Mouse (Mus musculus) small intestine, adult 2 months (tissue): ENCODE data around the gene Vamp8. TPM values are rescaled to one million over a fixed set of nuclear protein-coding genes. Genes with fewer than 3 reads are reported as not detected.
A peak's percentile ranks its signal among the peaks of the same experiment; 100 is the strongest.

Source experiments
- H3K27ac ChIP-seq: fragments of 200-500 bp; 2 replicates; pipeline ENCODE4 v1.5.1; 2012; ENCODE audit warnings: low read depth, low read length, control low read depth, inconsistent platforms; ENCODE audit not compliant: insufficient read depth
- H3K27me3 ChIP-seq: fragments of 200-500 bp; 2 replicates; pipeline ENCODE4 v1.6.1; 2012; ENCODE audit warnings: mild to moderate bottlenecking, moderate library complexity, low read length, inconsistent platforms; ENCODE audit not compliant: control insufficient read depth, insufficient read depth
- H3K36me3 ChIP-seq: fragments of 200-500 bp; 2 replicates; pipeline ENCODE4 v1.6.1; 2012; ENCODE audit warnings: mild to moderate bottlenecking, low read length, control low read depth, inconsistent platforms; ENCODE audit not compliant: control insufficient read depth, insufficient read depth
- H3K4me1 ChIP-seq: fragments of 200-500 bp; 2 replicates; pipeline ENCODE4 v1.6.1; 2012; ENCODE audit warnings: low read length, inconsistent platforms, mixed read lengths; ENCODE audit not compliant: control insufficient read depth, insufficient read depth, insufficient read length
- H3K4me3 ChIP-seq: fragments of 200-500 bp; 2 replicates; pipeline ENCODE4 v1.5.1; 2012; ENCODE audit warnings: low read depth, mild to moderate bottlenecking, control low read depth, inconsistent platforms, low read length, moderate library complexity
- CTCF ChIP-seq: fragments of 200-500 bp; IDR thresholded peaks from 2 replicates; pipeline ENCODE4 v1.5.1; 2012; ENCODE audit warnings: low read depth, mild to moderate bottlenecking, control low read depth, inconsistent platforms, low read length, moderate library complexity, mixed read lengths; ENCODE audit not compliant: insufficient replicate concordance, insufficient read length; ENCODE audit errors: extremely low read depth
- POLR2A ChIP-seq: fragments of 200-500 bp; IDR thresholded peaks from 2 replicates; pipeline ENCODE4 v1.6.1; 2012; ENCODE audit warnings: low read depth, mild to moderate bottlenecking, control low read depth, inconsistent platforms, low read length, moderate library complexity
- WGBS: fragments of 180-500 bp; shearing (Covaris S2); methylation state at CpG from one replicate; pipeline ENCODE4 v1.1.7; 2018; 5-methylcytosine and 5-hydroxymethylcytosine counted together
- polyA plus RNA-seq: library from polyadenylated mRNA; depleted of rRNA; stranded (reverse); fragments of >200 nt; gene quantifications from 2 replicates; pipeline ENCODE4 v1.2.3, GENCODE M21; 2012

The Vamp8 gene
- polyA plus RNA-seq, 1 experiment: 243 TPM

DNA sequence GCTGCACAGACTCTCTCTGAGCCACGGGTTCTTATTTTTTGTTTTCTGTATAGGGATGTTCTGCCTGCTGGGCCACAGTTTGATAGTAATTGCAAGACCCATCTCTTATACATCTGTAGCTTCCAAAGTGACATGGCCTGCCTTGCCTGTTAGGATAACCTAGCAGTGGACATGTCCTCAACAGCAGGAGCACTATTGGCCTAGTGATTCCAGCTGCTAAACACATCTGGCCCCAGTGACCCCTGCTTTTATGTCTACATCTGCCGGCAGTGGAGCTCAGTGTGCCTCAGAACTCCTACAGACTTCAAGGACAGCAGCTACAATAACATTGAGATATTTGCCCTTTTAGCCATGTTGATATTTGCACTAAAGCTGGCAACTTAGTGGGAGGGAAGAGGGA is 9.5 kb upstream of the Vamp8 start:
- TF ChIP-seq POLR2A (no peak), CTCF (no peak)
- H3K27me3 ChIP-seq: no peaks in the 10 kb centered on the region
- H3K4me1 ChIP-seq: no peaks in the 10 kb centered on the region
- no peak overlapping the region for H3K27ac ChIP-seq
- H3K4me3 ChIP-seq: no peak overlapping the region
- H3K36me3 ChIP-seq: no peaks in the 10 kb centered on the region
- 67% methylated on average over 2 of the region's 2 CpGs for WGBS

- 76% methylated on average over 10 of the region's 10 CpGs for WGBS
- Histone ChIP-seq H3K36me3 (no peaks in the 10 kb centered on the region), H3K27me3 (no peaks in the 10 kb centered on the region), H3K27ac (no peak overlapping the region), H3K4me1 (no peaks in the 10 kb centered on the region), H3K4me3 (no peak overlapping the region)
- TF ChIP-seq CTCF (no peak), POLR2A (no peak)
Observed at GRCm38 (mm10) chr6:72396837-72397251, 6.3 kb upstream of the Vamp8 start.

DNA sequence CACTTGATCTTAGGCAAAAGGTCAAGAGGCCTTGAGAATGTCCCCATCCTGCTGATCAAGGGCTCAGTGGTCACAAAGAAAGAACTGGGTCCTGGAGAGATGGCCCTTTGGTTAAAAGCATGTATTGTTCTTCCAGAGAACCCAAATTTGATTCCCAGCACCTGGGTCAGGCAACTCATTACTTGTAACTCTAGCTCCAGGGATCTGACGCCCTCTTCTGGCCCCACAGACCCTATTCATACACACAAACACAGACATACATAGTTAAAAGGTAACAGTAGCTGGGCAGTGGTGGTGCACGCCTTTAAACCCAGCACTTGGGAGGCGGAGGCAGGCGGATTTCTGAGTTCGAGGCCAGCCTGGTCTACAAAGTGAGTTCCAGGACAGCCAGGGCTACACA is 1.8 kb upstream of the Vamp8 start:
- WGBS: 91% methylated on average over 5 of the region's 5 CpGs
- TF ChIP-seq POLR2A (no peak), CTCF (no peak)
- Histone ChIP-seq H3K4me1 (peaks cover 4% of the 10 kb centered on the region; the same call in 1 of the 2 replicates), H3K27ac (no peak overlapping the region), H3K27me3 (no peaks in the 10 kb centered on the region), H3K4me3 (no peak overlapping the region), H3K36me3 (peaks cover 7% of the 10 kb centered on the region; the same call in 1 of the 2 replicates)

DNA sequence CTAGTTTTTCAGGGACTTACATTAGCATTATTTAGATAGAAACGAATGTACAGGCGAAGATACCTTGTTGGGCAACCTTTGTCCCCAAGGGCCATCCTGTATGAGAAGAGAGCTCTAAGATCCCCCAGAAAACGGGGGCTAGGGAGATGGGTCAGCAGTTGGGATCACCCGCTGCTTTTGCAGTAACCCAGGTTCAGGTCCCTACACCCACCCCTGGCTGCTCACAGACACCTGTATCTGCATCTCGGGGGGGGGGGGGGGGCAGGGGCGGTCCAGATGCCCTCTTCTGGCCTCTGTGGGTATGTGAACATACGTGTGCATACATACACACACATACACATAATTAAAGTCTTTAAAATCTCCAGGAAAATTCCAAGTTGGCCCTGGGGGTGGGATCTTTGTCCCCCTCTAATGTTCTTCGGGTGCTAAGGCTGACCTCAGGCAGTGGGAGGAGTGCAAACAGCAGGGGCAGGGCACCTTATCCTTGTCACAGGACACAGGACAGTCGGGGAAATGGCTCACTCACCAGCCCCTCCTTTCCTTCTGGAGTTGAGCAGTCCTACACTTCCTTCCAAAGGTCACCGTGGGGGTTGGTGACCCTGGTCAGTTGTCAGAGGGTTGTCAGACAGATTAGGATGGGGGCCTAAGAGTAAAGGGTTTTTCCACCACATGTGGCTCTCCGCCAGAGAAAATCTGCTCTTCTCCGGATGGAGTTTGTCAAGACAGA is 455 bp upstream of the Vamp8 start:
- H3K4me3 ChIP-seq: peak overlapping the region; percentile 79
- H3K36me3 ChIP-seq: peaks cover 12% of the 10 kb centered on the region
- peak overlapping the region; percentile 98 for H3K27ac ChIP-seq
- no peaks in the 10 kb centered on the region for H3K27me3 ChIP-seq
- TF ChIP-seq POLR2A: no peak
- TF ChIP-seq CTCF: no peak
- peaks cover 4% of the 10 kb centered on the region; the same call in 1 of the 2 replicates for H3K4me1 ChIP-seq
- 20% methylated on average over 12 of the region's 12 CpGs for WGBS

- no peak for TF ChIP-seq POLR2A
- TF ChIP-seq CTCF: no peak
- H3K4me3 ChIP-seq: peak overlapping the region; percentile 79
- H3K36me3 ChIP-seq: peaks cover 21% of the 10 kb centered on the region
- WGBS: 1% methylated on average over 13 of the region's 13 CpGs
- H3K4me1 ChIP-seq: peaks cover 4% of the 10 kb centered on the region; the same call in 1 of the 2 replicates
- no peaks in the 10 kb centered on the region for H3K27me3 ChIP-seq
- H3K27ac ChIP-seq: peak overlapping the region; percentile 98
Observed at GRCm38 (mm10) chr6:72389471-72389940, 997 bp downstream of the Vamp8 start.

DNA sequence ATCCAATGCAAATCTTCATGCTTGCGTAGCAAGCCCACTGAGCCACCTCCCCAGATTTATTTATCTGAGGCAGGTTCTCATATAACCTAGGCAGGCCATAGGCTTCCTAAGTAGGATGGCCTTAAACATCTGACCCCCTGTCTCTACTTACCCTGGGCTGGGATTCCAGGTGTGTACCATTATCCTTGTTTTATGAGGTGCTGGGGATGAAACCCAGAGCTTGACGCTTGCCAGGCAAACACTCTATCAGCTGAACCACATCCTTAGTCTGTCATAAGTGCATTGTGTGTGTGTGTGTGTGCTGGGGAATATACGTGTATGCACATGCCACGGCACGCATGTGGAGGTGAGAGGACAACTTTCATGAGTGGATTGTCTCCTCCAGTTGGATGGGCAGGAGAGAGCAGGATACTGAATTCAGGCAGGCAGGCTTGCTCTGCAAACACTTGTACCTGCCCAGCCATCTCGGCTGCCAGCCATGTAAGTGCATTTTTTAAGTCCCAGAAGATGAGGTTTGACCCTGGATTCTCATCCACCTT is 1.6 kb downstream of the Vamp8 start:
- 72% methylated on average over 6 of the region's 6 CpGs for WGBS
- no peak for TF ChIP-seq POLR2A
- no peak for TF ChIP-seq CTCF
- H3K36me3 ChIP-seq: peaks cover 21% of the 10 kb centered on the region
- H3K4me3 ChIP-seq: peak overlapping the region; percentile 79
- H3K4me1 ChIP-seq: peaks cover 4% of the 10 kb centered on the region; the same call in 1 of the 2 replicates
- H3K27ac ChIP-seq: 0 out of 2 replicates have a peak overlapping the region, but pooled peaks have one; percentile 98
- H3K27me3 ChIP-seq: no peaks in the 10 kb centered on the region

DNA sequence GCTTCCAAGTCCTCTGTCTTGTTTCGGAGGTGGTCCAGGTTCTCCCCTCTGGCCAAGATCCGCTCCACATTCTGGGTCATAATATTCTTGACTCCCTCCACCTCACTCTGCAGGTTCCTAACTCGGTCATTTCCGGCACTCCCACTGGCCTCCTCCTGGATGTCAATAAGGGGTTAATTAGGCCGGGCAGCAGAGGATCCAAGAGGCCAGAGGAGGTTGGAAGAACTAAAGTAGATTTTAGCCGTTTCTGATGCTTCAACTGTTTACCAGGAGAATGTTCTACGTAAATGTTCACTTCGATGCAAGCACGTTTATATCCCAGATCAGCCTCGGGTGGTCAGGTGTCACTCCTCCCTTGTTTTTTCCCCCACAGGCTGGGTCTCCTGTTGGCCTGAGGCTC is 2.2 kb downstream of the Vamp8 start:
- TF ChIP-seq CTCF (no peak), POLR2A (no peak)
- Histone ChIP-seq H3K4me3 (no peak overlapping the region), H3K27me3 (no peaks in the 10 kb centered on the region), H3K4me1 (peaks cover 4% of the 10 kb centered on the region; the same call in 1 of the 2 replicates), H3K27ac (no peak overlapping the region), H3K36me3 (peaks cover 21% of the 10 kb centered on the region)
- WGBS: 77% methylated on average over 10 of the region's 10 CpGs
